Mouse (Mus musculus) neural tube, embryonic 12.5 days (tissue): ENCODE measurements at regions not wholly inside any gene's neighbourhood (a gene's known extent, or its start where the extent isn't known, plus 50 kb on each side); places are given as distances from the start of the nearest gene placed in this dataset.
"Not testable (repeated sequence)": the region's sequence is repeated elsewhere in the genome, so short reads cannot be mapped to it uniquely, and the experiment has no call there.

Source experiments
- ATAC-seq: fragments of 200-750 bp; cut with Nextera tagmentation; 2 replicates; pipeline ENCODE4 v1.8.0; 2017; ENCODE audit warnings: low read depth, mild to moderate bottlenecking, moderate TSS enrichment, moderate library complexity; ENCODE audit not compliant: low FRiP score
- H3K27ac ChIP-seq: fragments of 300-500 bp; sonication (generic); 2 replicates; pipeline ENCODE4 v1.5.1; 2016
- H3K27me3 ChIP-seq: fragments of 300-500 bp; sonication (generic); replicated peaks from 2 replicates; pipeline ENCODE4 v1.6.1; 2016; ENCODE audit warnings: mild to moderate bottlenecking
- H3K36me3 ChIP-seq: fragments of 300-500 bp; sonication (generic); 2 replicates; pipeline ENCODE4 v1.6.1; 2016; ENCODE audit warnings: mild to moderate bottlenecking
- H3K4me1 ChIP-seq: fragments of 300-500 bp; sonication (generic); 2 replicates; pipeline ENCODE4 v1.6.1; 2016
- H3K4me2 ChIP-seq: fragments of 300-500 bp; sonication (generic); replicated peaks from 2 replicates; pipeline ENCODE4 v1.6.1; 2016; ENCODE audit warnings: mild to moderate bottlenecking
- H3K4me3 ChIP-seq: fragments of 300-500 bp; sonication (generic); 2 replicates; pipeline ENCODE4 v1.5.1; 2016
- H3K9ac ChIP-seq: fragments of 300-500 bp; sonication (generic); 2 replicates; pipeline ENCODE4 v1.6.1; 2016; ENCODE audit warnings: mild to moderate bottlenecking
- H3K9me3 ChIP-seq: fragments of 300-500 bp; sonication (generic); 2 replicates; pipeline ENCODE4 v1.6.1; 2016; ENCODE audit warnings: mild to moderate bottlenecking
- WGBS: fragments of 180-500 bp; shearing (Covaris S2); methylation state at CpG from one replicate; pipeline ENCODE4 v1.1.7; 2016; 5-methylcytosine and 5-hydroxymethylcytosine counted together

- H3K27me3 ChIP-seq: no peaks in the 10 kb centered on the region
- H3K27ac ChIP-seq: no peak overlapping the region
- no peaks in the 10 kb centered on the region for H3K36me3 ChIP-seq
- no peak overlapping the region for H3K9ac ChIP-seq
- H3K4me3 ChIP-seq: no peak overlapping the region
- no peaks in the 10 kb centered on the region for H3K4me1 ChIP-seq
- ATAC-seq: no peak
- no peak overlapping the region for H3K4me2 ChIP-seq
- H3K9me3 ChIP-seq: no peaks in the 10 kb centered on the region
Measured at GRCm38 (mm10) chr10:123919054-123919453, 655.3 kb downstream of the Fam19a2 start.

- no peaks in the 10 kb centered on the region for H3K27me3 ChIP-seq
- H3K4me2 ChIP-seq: no peak overlapping the region
- ATAC-seq: no peak
- 69% methylated on average over 1 of the region's 1 CpGs for WGBS
- H3K27ac ChIP-seq: no peak overlapping the region
- H3K9me3 ChIP-seq: no peaks in the 10 kb centered on the region
- no peaks in the 10 kb centered on the region for H3K4me1 ChIP-seq
- no peaks in the 10 kb centered on the region for H3K36me3 ChIP-seq
- H3K9ac ChIP-seq: no peak overlapping the region
- H3K4me3 ChIP-seq: no peak overlapping the region
Measured at GRCm38 (mm10) chr10:123929955-123930354, 666.2 kb downstream of the Fam19a2 start.

DNA sequence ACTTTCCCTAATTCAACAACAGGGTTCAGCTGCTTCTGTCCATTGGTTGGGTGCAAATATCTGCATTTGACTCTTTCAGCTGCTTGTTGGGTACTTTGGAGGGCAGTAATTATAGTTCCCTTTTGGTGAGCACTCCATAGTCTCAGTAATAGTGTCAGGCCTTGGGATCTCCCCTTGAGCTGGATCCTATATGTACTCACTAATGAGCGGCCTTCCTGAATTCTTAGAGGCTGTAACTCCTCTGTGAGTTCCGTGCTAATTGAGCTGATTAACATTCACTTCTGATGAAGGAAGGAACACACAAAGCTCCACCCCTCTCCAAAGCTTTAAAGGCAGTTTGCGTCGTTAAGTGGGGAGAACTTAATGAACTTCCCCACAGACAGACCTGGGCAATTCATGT lies 674.9 kb downstream of the Fam19a2 start:
- H3K9ac ChIP-seq, ATAC-seq: not testable (repeated sequence)
- 79% methylated on average over 4 of the region's 4 CpGs for WGBS

More for the DNA sequence above, 674.9 kb downstream of the Fam19a2 start:
- H3K27ac ChIP-seq, H3K4me1 ChIP-seq, H3K27me3 ChIP-seq, H3K36me3 ChIP-seq, H3K9me3 ChIP-seq, H3K4me2 ChIP-seq, H3K4me3 ChIP-seq: not testable (repeated sequence)
